Mouse (Mus musculus): ENCODE data around the gene 4930442H23Rik. TPM values are rescaled to one million over a fixed set of nuclear protein-coding genes. Genes with fewer than 3 reads are reported as not detected.

The 4930442H23Rik gene
- polyA plus RNA-seq, 1 experiment: 0.07 TPM

DNA sequence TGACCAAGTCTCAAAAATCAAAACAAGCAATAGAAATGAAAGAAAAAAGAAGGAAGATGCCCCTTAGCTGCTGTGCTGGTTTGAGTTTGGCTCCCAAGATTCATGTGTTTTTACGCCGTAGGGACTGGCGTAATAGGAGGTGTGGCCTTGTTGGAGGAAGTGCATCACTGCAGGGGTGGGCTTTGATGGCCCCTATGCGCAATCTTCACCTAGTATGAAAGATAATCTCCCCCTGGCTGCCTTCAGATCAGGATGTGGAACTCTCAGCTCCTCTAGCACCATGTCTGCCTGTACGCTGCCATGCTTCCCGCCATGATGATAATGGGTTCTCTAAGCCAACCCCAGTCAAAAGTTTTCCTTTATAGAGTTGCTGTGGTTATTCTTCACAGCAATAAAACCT is 32.6 kb upstream of the 4930442H23Rik start:
- Histone ChIP-seq H3K79me3 (ENCODE audit: low read depth) (no peaks in the 10 kb centered on the region), H3K79me2 (ENCODE audit: control insufficient read depth, insufficient read depth) (no peaks in the 10 kb centered on the region), H3ac (ENCODE audit: control insufficient read depth, insufficient read length, low read depth) (no peak overlapping the region), H3K36me3 (ENCODE audit: control insufficient read depth, insufficient read depth) (no peaks in the 10 kb centered on the region), H3K4me3 (ENCODE audit: insufficient read depth, poor library complexity, severe bottlenecking) (no peak overlapping the region), H3K27me3 (ENCODE audit: control insufficient read depth, insufficient read depth, insufficient read length) (peaks cover 12% of the 10 kb centered on the region)
- TF ChIP-seq MAX (IDR thresholded peaks at IDR 0.05): no peak
- no peak for TF ChIP-seq FOSL1 (IDR thresholded peaks at IDR 0.05; ENCODE audit: insufficient read depth, low read length, poor library complexity, severe bottlenecking)
- TF ChIP-seq CEBPB (IDR thresholded peaks at IDR 0.05; ENCODE audit: low read depth): no peak

DNA sequence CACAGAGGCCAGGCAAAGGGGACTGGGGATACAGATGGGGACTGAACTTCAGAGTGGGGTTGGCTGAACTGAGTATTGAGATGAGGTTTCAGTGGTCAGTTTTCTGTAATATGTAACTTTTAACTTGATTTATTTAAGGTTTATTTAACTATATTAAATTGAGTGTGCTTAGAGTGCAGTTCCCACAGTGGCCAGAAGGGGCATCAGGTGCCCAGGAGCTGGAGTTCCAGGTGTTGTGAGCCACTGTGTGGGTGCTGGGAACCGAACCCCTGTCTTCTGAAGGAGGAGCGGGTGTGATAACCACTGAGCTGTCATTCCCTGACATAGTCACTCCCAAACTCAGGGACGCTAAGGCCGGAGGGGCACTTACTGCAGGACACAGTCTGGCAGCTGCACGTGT is 26.5 kb upstream of the 4930442H23Rik start:
- H3K79me2 ChIP-seq (ENCODE audit: control insufficient read depth, insufficient read depth): no peaks in the 10 kb centered on the region
- no peaks in the 10 kb centered on the region for H3K79me3 ChIP-seq (ENCODE audit: low read depth)
- peaks cover 28% of the 10 kb centered on the region for H3K27me3 ChIP-seq (ENCODE audit: control insufficient read depth, insufficient read depth, insufficient read length)
- no peak overlapping the region for H3K4me3 ChIP-seq (ENCODE audit: insufficient read depth, poor library complexity, severe bottlenecking)
- no peak overlapping the region for H3ac ChIP-seq (ENCODE audit: control insufficient read depth, insufficient read length, low read depth)
- no peak for TF ChIP-seq CTCF (IDR thresholded peaks at IDR 0.05; ENCODE audit: control insufficient read depth, insufficient read depth, insufficient read length)
- TF ChIP-seq MAX (IDR thresholded peaks at IDR 0.05): no peak
- H3K36me3 ChIP-seq (ENCODE audit: control insufficient read depth, insufficient read depth): no peaks in the 10 kb centered on the region

DNA sequence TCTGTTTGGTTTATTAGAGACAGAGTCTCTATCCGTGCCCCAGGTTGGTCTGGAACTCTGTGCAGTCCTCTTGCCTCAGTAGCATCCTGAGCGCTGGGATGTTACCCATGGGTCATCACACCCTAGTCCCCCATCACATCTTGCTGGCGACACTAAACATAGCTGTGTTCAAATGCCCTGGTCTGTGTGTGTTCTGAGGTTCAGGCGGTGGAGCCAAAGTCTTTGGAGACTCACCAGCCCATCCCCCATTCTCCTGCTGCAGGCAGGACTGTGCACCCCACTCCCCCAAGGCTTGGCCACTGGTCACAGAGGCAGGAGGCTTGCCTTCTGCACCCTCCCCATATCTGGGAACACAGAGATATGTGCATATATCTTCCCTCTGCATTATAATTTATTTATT is 20.5 kb upstream of the 4930442H23Rik start:
- Histone ChIP-seq H3K79me3 (ENCODE audit: low read depth) (no peaks in the 10 kb centered on the region), H3K27me3 (ENCODE audit: control insufficient read depth, insufficient read depth, insufficient read length) (peaks cover 21% of the 10 kb centered on the region), H3K79me2 (ENCODE audit: control insufficient read depth, insufficient read depth) (no peaks in the 10 kb centered on the region), H3K36me3 (ENCODE audit: control insufficient read depth, insufficient read depth) (no peaks in the 10 kb centered on the region), H3ac (ENCODE audit: control insufficient read depth, insufficient read length, low read depth) (no peak overlapping the region), H3K4me3 (ENCODE audit: insufficient read depth, poor library complexity, severe bottlenecking) (no peak overlapping the region)
- TF ChIP-seq MYOG (IDR thresholded peaks at IDR 0.05; ENCODE audit: control insufficient read depth, extremely low read depth, insufficient read length) (no peak), USF1 (IDR thresholded peaks at IDR 0.05; ENCODE audit: low read depth) (no peak), CTCF (IDR thresholded peaks at IDR 0.05; ENCODE audit: control insufficient read depth, insufficient read depth, insufficient read length) (no peak), MYOD1 (IDR thresholded peaks at IDR 0.05; ENCODE audit: control insufficient read depth, insufficient read length, low read depth) (no peak), CEBPB (IDR thresholded peaks at IDR 0.05; ENCODE audit: low read depth) (no peak)

DNA sequence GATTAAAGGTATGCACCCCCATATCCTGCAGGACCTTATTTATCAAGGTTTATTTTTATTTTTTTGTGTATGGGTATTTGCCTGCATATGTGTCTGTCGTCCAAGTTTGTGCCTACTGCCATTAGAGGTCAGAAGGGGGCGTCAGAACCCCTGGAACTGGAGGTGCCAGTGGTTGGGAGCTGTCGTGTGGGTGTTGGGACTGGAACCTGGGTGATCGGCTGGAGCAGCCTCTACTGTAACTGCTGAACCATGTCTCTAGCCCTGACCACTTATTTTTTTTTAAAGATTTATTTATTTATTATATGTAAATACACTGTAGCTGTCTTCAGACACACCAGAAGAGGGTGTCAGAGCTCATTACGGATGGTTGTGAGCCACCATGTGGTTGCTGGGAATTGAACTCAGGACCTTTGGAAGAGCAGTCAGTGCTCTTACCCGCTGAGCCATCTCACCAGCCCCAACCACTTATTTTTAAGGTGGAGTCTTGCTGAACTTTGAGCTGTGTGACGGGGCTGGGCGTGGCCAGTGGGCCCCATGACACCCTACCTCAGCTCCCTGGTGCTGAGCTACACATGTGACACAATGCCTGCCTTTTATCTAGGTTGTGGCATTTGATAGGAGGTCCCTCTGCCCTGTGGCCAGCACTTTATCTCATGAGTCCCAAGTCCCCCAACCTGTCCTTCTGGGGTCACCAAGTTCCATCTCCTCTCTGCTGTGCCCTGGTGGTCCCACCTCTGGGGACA is 19.5 kb upstream of the 4930442H23Rik start:
- H3ac ChIP-seq (ENCODE audit: control insufficient read depth, insufficient read length, low read depth): no peak overlapping the region
- H3K27me3 ChIP-seq (ENCODE audit: control insufficient read depth, insufficient read depth, insufficient read length): peaks cover 20% of the 10 kb centered on the region
- H3K79me2 ChIP-seq (ENCODE audit: control insufficient read depth, insufficient read depth): no peaks in the 10 kb centered on the region
- TF ChIP-seq MYOD1 (IDR thresholded peaks at IDR 0.05; ENCODE audit: control insufficient read depth, insufficient read length, low read depth): no peak
- no peak for TF ChIP-seq MAX (IDR thresholded peaks at IDR 0.05)
- no peak for TF ChIP-seq CEBPB (IDR thresholded peaks at IDR 0.05; ENCODE audit: low read depth)
- H3K36me3 ChIP-seq (ENCODE audit: control insufficient read depth, insufficient read depth): no peaks in the 10 kb centered on the region
- H3K79me3 ChIP-seq (ENCODE audit: low read depth): no peaks in the 10 kb centered on the region
- H3K4me3 ChIP-seq (ENCODE audit: insufficient read depth, poor library complexity, severe bottlenecking): no peak overlapping the region

DNA sequence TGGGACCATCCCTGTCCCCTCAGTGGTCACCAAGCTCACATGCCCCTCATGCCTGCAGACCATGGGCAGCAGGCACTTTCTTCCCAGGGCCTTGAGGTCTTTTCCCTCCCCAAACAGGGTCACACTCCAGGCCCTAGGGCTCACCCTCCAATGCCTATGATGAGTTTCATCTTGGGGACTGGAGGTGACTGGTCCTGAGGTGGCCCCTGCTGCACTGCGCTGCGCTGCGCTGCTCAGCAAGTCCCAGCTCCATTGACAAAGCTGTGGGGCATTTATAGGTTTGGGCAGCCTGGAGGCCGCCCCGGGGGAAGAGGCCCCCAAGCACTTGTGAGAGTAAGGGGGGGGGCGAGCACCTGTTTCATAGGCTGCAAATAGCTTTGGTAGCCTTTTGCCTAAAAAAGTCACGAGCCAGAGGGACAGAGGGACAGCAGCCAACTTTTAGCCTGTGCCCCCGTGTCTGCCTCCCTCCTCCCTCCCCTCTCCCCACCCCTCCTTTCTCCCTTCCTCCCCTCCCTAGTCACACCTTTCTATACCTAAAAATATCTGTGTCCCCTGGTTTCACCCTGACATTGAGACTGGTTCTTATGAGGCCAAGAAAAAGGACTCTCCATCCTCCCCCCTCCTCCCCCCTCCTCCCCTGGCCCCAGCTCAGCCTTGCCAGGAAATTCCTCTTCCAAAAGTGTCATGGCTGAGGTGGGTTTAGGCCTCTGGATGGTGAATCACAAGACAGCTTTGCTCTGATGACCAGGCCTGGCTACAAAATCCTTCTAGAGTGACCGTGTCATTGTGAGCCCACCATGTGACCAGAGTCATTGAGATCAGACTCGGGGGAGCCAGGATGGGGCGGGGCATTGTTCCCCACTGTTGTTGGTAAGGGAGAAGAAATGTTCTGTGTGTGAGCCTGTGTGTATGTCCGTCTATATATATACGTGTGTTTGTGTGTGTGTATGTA is 18.4 kb upstream of the 4930442H23Rik start, which contains the start of gene Nmrk2:
TSS of gene Nmrk2 (minus strand) at position 245 of the 952 bp plus-strand sequence.
- no peaks in the 10 kb centered on the region for H3K79me2 ChIP-seq (ENCODE audit: control insufficient read depth, insufficient read depth)
- no peaks in the 10 kb centered on the region for H3K36me3 ChIP-seq (ENCODE audit: control insufficient read depth, insufficient read depth)
- peaks cover 10% of the 10 kb centered on the region for H3K27me3 ChIP-seq (ENCODE audit: control insufficient read depth, insufficient read depth, insufficient read length)
- no peaks in the 10 kb centered on the region for H3K79me3 ChIP-seq (ENCODE audit: low read depth)
- no peak for TF ChIP-seq USF1 (IDR thresholded peaks at IDR 0.05; ENCODE audit: low read depth)
- TF ChIP-seq CEBPB (IDR thresholded peaks at IDR 0.05; ENCODE audit: low read depth): no peak
- TF ChIP-seq MYOD1 (IDR thresholded peaks at IDR 0.05; ENCODE audit: control insufficient read depth, insufficient read length, low read depth): no peak
- no peak for TF ChIP-seq FOSL1 (IDR thresholded peaks at IDR 0.05; ENCODE audit: insufficient read depth, low read length, poor library complexity, severe bottlenecking)
- TF ChIP-seq MYOG (IDR thresholded peaks at IDR 0.05; ENCODE audit: control insufficient read depth, extremely low read depth, insufficient read length): no peak
- no peak for TF ChIP-seq MAX (IDR thresholded peaks at IDR 0.05)
- TF ChIP-seq CTCF (IDR thresholded peaks at IDR 0.05; ENCODE audit: control insufficient read depth, insufficient read depth, insufficient read length): no peak
- no peak within 1 kb of the TSS for H3ac ChIP-seq (ENCODE audit: control insufficient read depth, insufficient read length, low read depth)
- H3K4me3 ChIP-seq (ENCODE audit: insufficient read depth, poor library complexity, severe bottlenecking): no peak within 1 kb of the TSS
